Mouse (Mus musculus) testis, adult 2 months (tissue): ENCODE data around the gene Mrps5. TPM values are rescaled to one million over a fixed set of nuclear protein-coding genes. Genes with fewer than 3 reads are reported as not detected.
A peak's percentile ranks its signal among the peaks of the same experiment; 100 is the strongest.

ENCODE experiments used
- H3K27ac ChIP-seq: fragments of 200-500 bp; 2 replicates; pipeline ENCODE4 v1.5.1; 2012; ENCODE audit warnings: low read depth, low read length; ENCODE audit not compliant: control insufficient read depth, insufficient read depth
- H3K27me3 ChIP-seq: fragments of 200-500 bp; 2 replicates; pipeline ENCODE4 v1.6.1; 2012; ENCODE audit warnings: mild to moderate bottlenecking, low read length, moderate library complexity; ENCODE audit not compliant: control insufficient read depth, insufficient read depth
- H3K36me3 ChIP-seq: fragments of 200-500 bp; 2 replicates; pipeline ENCODE4 v1.6.1; 2012; ENCODE audit warnings: mild to moderate bottlenecking, low read length; ENCODE audit not compliant: control insufficient read depth, insufficient read depth
- H3K4me1 ChIP-seq: fragments of 200-500 bp; 2 replicates; pipeline ENCODE4 v1.6.1; 2012; ENCODE audit warnings: low read length; ENCODE audit not compliant: control insufficient read depth, insufficient read depth
- H3K4me3 ChIP-seq: fragments of 200-500 bp; 2 replicates; pipeline ENCODE4 v1.5.1; 2012; ENCODE audit warnings: low read depth, mild to moderate bottlenecking, low read length, moderate library complexity, mixed read lengths; ENCODE audit not compliant: control insufficient read depth
- CTCF ChIP-seq: fragments of 200-500 bp; IDR thresholded peaks from 2 replicates; pipeline ENCODE4 v1.5.1; 2012; ENCODE audit warnings: low read depth, mild to moderate bottlenecking, inconsistent platforms, low read length, moderate library complexity; ENCODE audit not compliant: control insufficient read depth, insufficient read depth, insufficient replicate concordance
- POLR2A ChIP-seq: fragments of 200-500 bp; IDR thresholded peaks from 2 replicates; pipeline ENCODE4 v1.6.1; 2012; ENCODE audit warnings: low read depth, mild to moderate bottlenecking, inconsistent platforms, low read length, moderate library complexity; ENCODE audit not compliant: control insufficient read depth
- polyA plus RNA-seq: library from polyadenylated mRNA; depleted of rRNA; stranded (reverse); fragments of >200 nt; gene quantifications from 2 replicates; pipeline ENCODE4 v1.2.3, GENCODE M21; 2012

The Mrps5 gene
- polyA plus RNA-seq, 1 experiment, result 32.6 TPM

DNA sequence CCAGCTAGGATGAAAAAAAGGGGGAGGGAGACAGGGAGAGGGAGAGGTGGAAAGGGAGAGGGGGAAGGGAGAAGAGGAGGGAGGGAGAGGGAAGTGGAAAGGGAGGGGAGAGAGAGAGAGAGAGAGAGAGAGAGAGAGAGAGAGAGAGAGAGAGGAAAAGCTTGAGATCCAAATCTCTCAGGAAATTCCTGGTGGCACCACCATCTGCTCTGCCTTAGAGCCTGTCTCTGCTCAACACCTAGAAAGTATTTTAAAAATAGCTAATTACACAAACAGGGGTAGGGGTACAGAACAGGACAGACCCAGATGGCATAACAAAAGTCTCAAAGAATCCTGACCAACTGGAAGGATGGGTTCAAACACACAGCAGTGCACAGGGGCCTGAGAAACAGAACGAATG is 36.6 kb upstream of the Mrps5 start:
- H3K36me3 ChIP-seq, result no peaks in the 10 kb centered on the region
- H3K4me3 ChIP-seq, result peak overlapping the region; percentile 21
- no peaks in the 10 kb centered on the region for H3K4me1 ChIP-seq
- H3K27ac ChIP-seq, result no peak overlapping the region
- TF ChIP-seq POLR2A, result no peak
- TF ChIP-seq CTCF, result no peak
- no peaks in the 10 kb centered on the region for H3K27me3 ChIP-seq

DNA sequence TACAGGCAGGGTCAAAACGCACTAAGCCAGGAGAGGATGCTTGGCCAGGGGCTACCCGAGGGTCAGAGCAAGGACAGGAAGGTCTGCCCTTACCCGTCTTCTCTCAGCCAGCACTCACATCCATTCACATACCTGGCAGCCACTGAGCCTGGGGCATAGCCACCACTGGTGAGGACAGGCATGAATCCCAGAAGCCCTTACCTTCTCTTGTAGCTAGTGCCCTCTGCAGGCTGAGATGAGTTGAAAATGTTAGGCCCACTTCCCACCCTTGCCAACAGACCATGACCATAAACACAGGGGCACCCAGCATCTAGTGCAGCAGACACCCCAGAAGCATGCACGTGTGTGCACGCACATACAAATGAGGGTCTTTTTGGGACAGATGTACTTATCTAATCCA is 35.9 kb upstream of the Mrps5 start:
- Histone ChIP-seq H3K27ac (no peak overlapping the region), H3K4me3 (no peak overlapping the region)
- TF ChIP-seq POLR2A (no peak), CTCF (no peak)

DNA sequence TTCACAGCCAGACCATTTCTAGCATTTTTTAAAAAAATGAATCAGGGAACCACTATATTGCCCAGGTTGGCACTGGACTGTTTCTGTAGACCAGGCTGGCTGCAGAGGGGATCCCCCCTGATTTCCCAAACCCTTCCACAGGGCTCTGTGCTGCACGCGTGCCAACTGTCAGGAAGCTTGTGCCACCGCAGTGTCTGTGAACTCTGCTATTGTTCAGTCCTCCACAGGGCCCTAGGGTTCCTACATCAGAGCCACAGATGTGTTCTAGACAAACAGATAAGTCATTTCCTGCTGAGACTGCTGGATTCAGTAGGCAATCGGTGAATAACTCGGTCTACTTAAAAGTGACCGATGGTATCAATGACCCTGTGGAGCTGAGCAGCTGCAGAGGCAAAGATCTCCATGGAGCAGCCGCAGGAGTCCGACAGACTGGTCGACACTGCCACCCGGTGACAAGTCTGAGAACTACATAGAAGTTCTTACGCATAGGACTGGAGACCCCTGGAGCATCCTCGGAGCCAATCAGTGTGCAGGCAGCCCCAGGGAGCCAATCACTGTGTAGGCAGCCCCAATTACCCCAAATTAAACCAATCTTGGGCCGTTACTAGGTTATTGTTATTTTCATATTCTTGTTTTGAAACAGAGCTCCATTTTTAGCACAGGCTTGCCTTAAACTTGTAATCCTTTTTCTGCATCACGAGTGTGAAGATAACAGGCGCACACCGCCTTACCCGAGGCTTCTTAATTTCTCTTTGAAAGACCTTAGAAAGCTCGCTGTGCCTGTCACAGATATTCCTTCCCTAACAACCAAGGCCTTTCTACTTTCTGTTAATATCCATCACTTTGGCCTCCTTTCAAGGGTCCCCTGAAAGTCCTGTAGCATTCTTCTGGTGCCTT is 27.7 kb upstream of the Mrps5 start:
- H3K27me3 ChIP-seq, result no peaks in the 10 kb centered on the region
- no peaks in the 10 kb centered on the region for H3K36me3 ChIP-seq
- H3K4me3 ChIP-seq, result no peak overlapping the region
- no peak overlapping the region for H3K27ac ChIP-seq
- peak; percentile 74; the same call in 1 of the 2 replicates for TF ChIP-seq CTCF
- TF ChIP-seq POLR2A, result no peak
- 0 out of 2 replicates have a peak, but pooled peaks cover 2% of the 10 kb centered on the region for H3K4me1 ChIP-seq

More for the DNA sequence above, 35.9 kb upstream of the Mrps5 start:
- Histone ChIP-seq H3K36me3 (no peaks in the 10 kb centered on the region), H3K4me1 (no peaks in the 10 kb centered on the region), H3K27me3 (no peaks in the 10 kb centered on the region)

DNA sequence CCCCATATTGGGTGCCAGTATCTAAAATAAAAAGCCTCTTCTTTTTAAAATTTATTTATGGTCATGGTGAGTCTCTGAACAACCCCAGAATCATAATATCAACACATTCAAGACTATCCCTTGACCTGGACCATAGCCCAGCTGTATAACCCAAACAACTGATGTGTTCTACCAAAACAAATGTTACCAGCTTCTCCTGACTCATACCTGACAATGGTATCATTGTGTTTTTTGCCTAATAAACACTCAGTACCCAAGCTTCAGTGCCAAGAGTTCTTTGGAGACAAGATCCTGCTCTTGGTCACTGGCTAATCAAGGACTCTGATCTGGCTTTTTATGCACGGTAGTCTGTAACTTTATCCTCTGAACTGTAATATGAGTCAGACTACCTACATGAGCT is 13.7 kb upstream of the Mrps5 start:
- no peaks in the 10 kb centered on the region for H3K4me1 ChIP-seq
- no peak for TF ChIP-seq CTCF
- TF ChIP-seq POLR2A, result no peak
- no peak overlapping the region for H3K27ac ChIP-seq
- no peaks in the 10 kb centered on the region for H3K27me3 ChIP-seq
- no peaks in the 10 kb centered on the region for H3K36me3 ChIP-seq
- H3K4me3 ChIP-seq, result no peak overlapping the region

DNA sequence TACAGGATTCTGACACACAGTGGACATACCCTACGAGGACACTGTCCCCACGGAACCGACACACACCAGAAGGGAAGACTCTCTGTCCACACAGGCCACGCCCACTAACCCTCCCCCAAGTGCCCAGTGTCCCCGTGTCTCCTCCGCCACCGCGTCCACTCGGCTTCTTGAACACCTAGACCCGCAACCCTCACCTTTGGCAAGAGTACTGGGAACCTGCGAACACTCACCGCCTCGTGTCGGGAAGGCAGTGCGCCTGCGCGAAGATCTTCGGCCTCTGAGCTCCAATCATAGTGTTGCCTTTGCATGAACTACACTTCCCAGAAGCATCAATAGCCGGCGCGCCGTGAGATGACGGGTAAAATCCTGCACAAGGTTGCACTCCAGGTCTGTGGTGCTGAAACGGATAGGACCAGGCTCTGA is 2.6 kb upstream of the Mrps5 start:
- H3K27ac ChIP-seq, result no peak overlapping the region

DNA sequence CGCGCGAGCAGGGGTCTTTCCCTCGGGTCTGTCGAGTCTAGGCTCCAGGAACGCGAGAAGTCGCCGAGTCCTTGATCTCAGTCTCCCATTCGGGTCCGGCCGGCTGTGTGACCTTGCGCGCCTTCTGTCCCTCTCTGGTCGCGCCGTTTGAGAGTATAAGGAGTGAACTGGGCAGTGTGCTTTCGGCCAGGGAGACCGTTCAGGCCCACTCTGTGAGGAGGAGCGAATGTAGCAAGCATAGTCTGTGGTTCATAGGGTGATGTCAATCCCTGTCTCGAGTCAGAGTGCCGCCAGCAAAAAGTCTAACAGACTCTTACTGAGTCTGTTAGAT is 457 bp downstream of the Mrps5 start:
- Histone ChIP-seq H3K36me3 (no peaks in the 10 kb centered on the region), H3K4me3 (peak overlapping the region; percentile 95), H3K4me1 (peaks cover 12% of the 10 kb centered on the region), H3K27ac (peak overlapping the region; percentile 97), H3K27me3 (no peaks in the 10 kb centered on the region)
- TF ChIP-seq POLR2A (no peak), CTCF (no peak)

More for the DNA sequence above, 2.6 kb upstream of the Mrps5 start:
- TF ChIP-seq CTCF (no peak), POLR2A (peak; percentile 57; the same call in 1 of the 2 replicates)
- Histone ChIP-seq H3K4me3 (peak overlapping the region; percentile 88), H3K4me1 (peaks cover 8% of the 10 kb centered on the region), H3K27me3 (no peaks in the 10 kb centered on the region), H3K36me3 (no peaks in the 10 kb centered on the region)

DNA sequence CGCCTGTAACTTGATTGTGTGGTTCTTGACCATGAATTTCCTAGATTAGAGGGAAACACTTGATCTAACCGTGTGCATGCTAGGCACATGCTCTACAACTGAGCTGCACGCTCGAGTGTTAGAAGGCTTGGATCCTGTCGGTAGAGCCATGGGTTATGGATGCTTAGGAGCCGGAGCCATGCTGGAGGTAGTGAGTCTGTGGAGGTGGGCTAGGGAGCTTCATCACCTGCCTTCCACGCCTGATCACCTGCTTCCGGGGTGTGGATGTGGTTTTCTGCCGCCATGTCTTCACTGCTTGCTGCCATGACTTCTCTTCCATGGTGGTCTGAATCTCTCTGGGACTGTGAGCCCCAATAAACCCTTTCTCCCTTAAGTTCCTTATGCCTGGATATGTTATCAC is 1.9 kb downstream of the Mrps5 start:
- TF ChIP-seq CTCF (no peak), POLR2A (no peak)
- no peak overlapping the region for H3K4me3 ChIP-seq
- no peaks in the 10 kb centered on the region for H3K27me3 ChIP-seq
- no peak overlapping the region for H3K27ac ChIP-seq
- no peaks in the 10 kb centered on the region for H3K36me3 ChIP-seq
- peaks cover 10% of the 10 kb centered on the region for H3K4me1 ChIP-seq

DNA sequence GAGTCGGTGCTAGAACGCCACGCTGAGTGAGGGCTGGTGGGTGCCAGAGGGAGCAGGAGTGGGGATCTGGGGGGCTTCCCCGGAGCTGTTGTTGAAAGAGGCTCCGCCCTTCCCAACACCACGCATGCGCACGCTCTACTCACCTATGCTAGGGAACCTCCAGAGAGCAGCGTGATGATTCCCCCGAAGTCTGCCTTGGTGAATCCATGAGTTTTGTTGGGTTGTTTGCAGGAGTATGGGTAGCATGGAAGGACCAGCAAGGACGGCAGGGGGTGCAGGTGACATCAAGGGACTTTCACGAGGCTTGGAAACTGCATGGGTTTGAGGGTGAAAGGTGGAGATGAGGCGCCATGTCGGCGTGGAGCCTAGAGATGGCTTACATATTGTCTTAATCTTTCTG is 3.2 kb downstream of the Mrps5 start:
- H3K36me3 ChIP-seq, result no peaks in the 10 kb centered on the region
- H3K27me3 ChIP-seq, result no peaks in the 10 kb centered on the region
- TF ChIP-seq POLR2A (no peak), CTCF (no peak)
- H3K4me3 ChIP-seq, result peak overlapping the region; percentile 81
- peaks cover 10% of the 10 kb centered on the region for H3K4me1 ChIP-seq
- H3K27ac ChIP-seq, result no peak overlapping the region
